Mouse (Mus musculus): ENCODE measurements at regions not wholly inside any gene's neighbourhood (a gene's known extent, or its start where the extent isn't known, plus 50 kb on each side); places are given as distances from the start of the nearest gene placed in this dataset.

GRCm38 (mm10) chr8:49441270-49441669, 597.5 kb upstream of the Tenm3 start:
- no peak for DNase-seq
- intact Hi-C loops (cut with DNase I): no loop called here

GRCm38 (mm10) chr8:49396519-49396918, 552.8 kb upstream of the Tenm3 start:
- intact Hi-C loops (cut with DNase I): no loop called here
- no peak for DNase-seq

GRCm38 (mm10) chr8:49395029-49395428, 551.3 kb upstream of the Tenm3 start:
- no peak for DNase-seq
- intact Hi-C loops (cut with DNase I): no loop called here

- DNase-seq: no peak
- intact Hi-C loops (cut with DNase I): no loop called here
Measured at GRCm38 (mm10) chr8:49389525-49389924, 545.8 kb upstream of the Tenm3 start.

GRCm38 (mm10) chr8:49387587-49387986, 543.8 kb upstream of the Tenm3 start:
- no peak for DNase-seq
- intact Hi-C loops (cut with DNase I): no loop called here

GRCm38 (mm10) chr8:49372686-49373085, 528.9 kb upstream of the Tenm3 start:
- intact Hi-C loops (cut with DNase I): no loop called here
- DNase-seq: no peak

- no peak for DNase-seq
- intact Hi-C loops (cut with DNase I): no loop called here
Measured at GRCm38 (mm10) chr8:49362682-49363081, 518.9 kb upstream of the Tenm3 start.

- no peak for DNase-seq
- intact Hi-C loops (cut with DNase I): no loop called here
Measured at GRCm38 (mm10) chr8:49361443-49361842, 517.7 kb upstream of the Tenm3 start.

GRCm38 (mm10) chr8:49360121-49360520, 516.4 kb upstream of the Tenm3 start:
- intact Hi-C loops (cut with DNase I): no loop called here
- no peak for DNase-seq

GRCm38 (mm10) chr8:49359671-49360070, 515.9 kb upstream of the Tenm3 start:
- DNase-seq: no peak
- intact Hi-C loops (cut with DNase I): no loop called here

GRCm38 (mm10) chr8:49348602-49349001, 504.9 kb upstream of the Tenm3 start:
- intact Hi-C loops (cut with DNase I): no loop called here
- peak; percentile 5 to 12 for DNase-seq

GRCm38 (mm10) chr8:49338716-49339115, 495.0 kb upstream of the Tenm3 start:
- DNase-seq: no peak
- intact Hi-C loops (cut with DNase I): no loop called here

GRCm38 (mm10) chr8:49326980-49327379, 483.2 kb upstream of the Tenm3 start:
- intact Hi-C loops (cut with DNase I): no loop called here

GRCm38 (mm10) chr8:49321404-49321803, 477.7 kb upstream of the Tenm3 start:
- intact Hi-C loops (cut with DNase I): no loop called here
- no peak for DNase-seq

More at GRCm38 (mm10) chr8:49326980-49327379, 483.2 kb upstream of the Tenm3 start:
- no peak for DNase-seq

- DNase-seq: no peak
- intact Hi-C loops (cut with DNase I): no loop called here
Measured at GRCm38 (mm10) chr8:49313483-49314278, 469.9 kb upstream of the Tenm3 start.

GRCm38 (mm10) chr8:49312816-49313215, 469.1 kb upstream of the Tenm3 start:
- peak; percentile 5 to 13 for DNase-seq
- intact Hi-C loops (cut with DNase I): no loop called here

GRCm38 (mm10) chr8:49282401-49282800, 438.6 kb upstream of the Tenm3 start:
- intact Hi-C loops (cut with DNase I): no loop called here

GRCm38 (mm10) chr8:49281254-49281653, 437.5 kb upstream of the Tenm3 start:
- DNase-seq: no peak
- intact Hi-C loops (cut with DNase I): no loop called here

More at GRCm38 (mm10) chr8:49282401-49282800, 438.6 kb upstream of the Tenm3 start:
- no peak for DNase-seq

- intact Hi-C loops (cut with DNase I): no loop called here
- no peak for DNase-seq
Measured at GRCm38 (mm10) chr8:49274031-49274430, 430.3 kb upstream of the Tenm3 start.

- intact Hi-C loops (cut with DNase I): no loop called here
- no peak for DNase-seq
Measured at GRCm38 (mm10) chr8:49273109-49273508, 429.4 kb upstream of the Tenm3 start.

GRCm38 (mm10) chr8:49263416-49263815, 419.7 kb upstream of the Tenm3 start:
- intact Hi-C loops (cut with DNase I): no loop called here
- DNase-seq: no peak

GRCm38 (mm10) chr8:49262797-49263196, 419.0 kb upstream of the Tenm3 start:
- no peak for DNase-seq
- intact Hi-C loops (cut with DNase I): no loop called here

GRCm38 (mm10) chr8:49255954-49256353, 412.2 kb upstream of the Tenm3 start:
- intact Hi-C loops (cut with DNase I): no loop called here
- no peak for DNase-seq
